Mouse (Mus musculus): ENCODE measurements around the gene Gpr62. TPM values are rescaled to one million over a fixed set of nuclear protein-coding genes. Genes with fewer than 3 reads are reported as not detected.
A peak's percentile ranks its signal among the peaks of the same experiment; 100 is the strongest.

Gene Gpr62
- polyA plus RNA-seq, 1 experiment from 2014 or later = 0.64 TPM

- no peaks in the 10 kb centered on the region for H3K27me3 ChIP-seq
- no peaks in the 10 kb centered on the region for H3K9me3 ChIP-seq
- WGBS = 4% methylated on average over 6 of the region's 7 CpGs
- ATAC-seq (replicated peaks) = no peak
- no peaks in the 10 kb centered on the region for H3K36me3 ChIP-seq
- H3K4me1 ChIP-seq = peaks cover 63% of the 10 kb centered on the region
- peak overlapping the region; percentile 93 for H3K27ac ChIP-seq (replicated peaks)
- H3K9ac ChIP-seq (replicated peaks) = peak overlapping the region; percentile 88
- H3K4me3 ChIP-seq = peak overlapping the region; percentile 77
- peak overlapping the region; percentile 96 for H3K4me2 ChIP-seq (replicated peaks)
Observed at GRCm38 (mm10) chr9:106452821-106453220, 12.9 kb downstream of the Gpr62 start.

GRCm38 (mm10) chr9:106452351-106452750 is 13.4 kb downstream of the Gpr62 start:
- no peak overlapping the region for H3K9ac ChIP-seq (replicated peaks)
- no peak for ATAC-seq (replicated peaks)
- no peaks in the 10 kb centered on the region for H3K36me3 ChIP-seq
- H3K4me3 ChIP-seq = peak overlapping the region; percentile 77
- 19% methylated on average over 6 of the region's 6 CpGs for WGBS
- H3K4me1 ChIP-seq = peaks cover 62% of the 10 kb centered on the region
- peak overlapping the region; percentile 96 for H3K4me2 ChIP-seq (replicated peaks)
- peak overlapping the region; percentile 93 for H3K27ac ChIP-seq (replicated peaks)
- H3K9me3 ChIP-seq = no peaks in the 10 kb centered on the region
- H3K27me3 ChIP-seq = no peaks in the 10 kb centered on the region

- WGBS = 62% methylated on average over 2 of the region's 2 CpGs
- Histone ChIP-seq H3K27ac (replicated peaks) (no peak overlapping the region), H3K4me1 (peaks cover 62% of the 10 kb centered on the region), H3K4me3 (no peak overlapping the region), H3K4me2 (replicated peaks) (no peak overlapping the region), H3K9me3 (no peaks in the 10 kb centered on the region), H3K36me3 (no peaks in the 10 kb centered on the region), H3K9ac (replicated peaks) (no peak overlapping the region), H3K27me3 (no peaks in the 10 kb centered on the region)
- ATAC-seq (replicated peaks) = no peak
Observed at GRCm38 (mm10) chr9:106451899-106452298, 13.8 kb downstream of the Gpr62 start.

GRCm38 (mm10) chr9:106451298-106451697 is 14.4 kb downstream of the Gpr62 start:
- H3K36me3 ChIP-seq = no peaks in the 10 kb centered on the region
- no peak overlapping the region for H3K27ac ChIP-seq (replicated peaks)
- ATAC-seq (replicated peaks) = no peak
- H3K4me1 ChIP-seq = peaks cover 62% of the 10 kb centered on the region
- H3K9ac ChIP-seq (replicated peaks) = no peak overlapping the region
- no peaks in the 10 kb centered on the region for H3K27me3 ChIP-seq
- WGBS = 77% methylated on average over 11 of the region's 11 CpGs
- H3K9me3 ChIP-seq = no peaks in the 10 kb centered on the region
- no peak overlapping the region for H3K4me3 ChIP-seq
- H3K4me2 ChIP-seq (replicated peaks) = no peak overlapping the region

GRCm38 (mm10) chr9:106450661-106451060 is 15.1 kb downstream of the Gpr62 start:
- Histone ChIP-seq H3K4me3 (no peak overlapping the region), H3K9ac (replicated peaks) (no peak overlapping the region), H3K36me3 (no peaks in the 10 kb centered on the region), H3K9me3 (no peaks in the 10 kb centered on the region), H3K4me1 (peaks cover 58% of the 10 kb centered on the region), H3K4me2 (replicated peaks) (no peak overlapping the region), H3K27ac (replicated peaks) (no peak overlapping the region), H3K27me3 (no peaks in the 10 kb centered on the region)
- 21% methylated on average over 9 of the region's 9 CpGs for WGBS
- ATAC-seq (replicated peaks) = no peak

DNA sequence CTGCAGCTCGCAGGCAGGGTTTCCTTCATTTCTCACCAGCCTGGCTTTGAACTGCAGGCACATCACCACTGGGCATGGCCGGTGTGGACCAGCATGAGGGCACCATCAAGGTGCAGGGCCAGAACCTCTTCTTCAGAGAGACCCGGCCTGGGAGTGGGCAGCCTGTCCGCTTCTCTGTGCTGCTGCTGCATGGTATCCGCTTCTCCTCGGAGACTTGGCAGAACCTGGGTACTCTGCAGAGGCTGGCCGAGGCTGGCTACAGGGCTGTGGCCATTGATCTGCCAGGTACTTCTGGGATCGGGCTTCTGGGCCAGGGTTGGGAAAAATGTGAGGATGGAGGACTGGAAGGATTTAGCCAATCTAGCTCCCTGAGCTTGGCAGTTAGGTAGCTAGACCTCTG is 15.8 kb downstream of the Gpr62 start:
- WGBS = 93% methylated on average over 8 of the region's 8 CpGs
- H3K4me1 ChIP-seq = peaks cover 51% of the 10 kb centered on the region

GRCm38 (mm10) chr9:106448498-106449031 is 17.2 kb downstream of the Gpr62 start:
- WGBS = 1% methylated on average over 23 of the region's 23 CpGs
- Histone ChIP-seq H3K36me3 (no peaks in the 10 kb centered on the region), H3K4me2 (replicated peaks) (peak overlapping the region; percentile 68), H3K27ac (replicated peaks) (peak overlapping the region; percentile 54; the same call in 1 of the 2 replicates), H3K9ac (replicated peaks) (peak overlapping the region; percentile 48), H3K9me3 (no peaks in the 10 kb centered on the region), H3K4me3 (peak overlapping the region; percentile 39), H3K4me1 (peaks cover 47% of the 10 kb centered on the region), H3K27me3 (no peaks in the 10 kb centered on the region)
- peak; percentile 65 for ATAC-seq (replicated peaks)

More for the DNA sequence above, 15.8 kb downstream of the Gpr62 start:
- no peaks in the 10 kb centered on the region for H3K9me3 ChIP-seq
- no peaks in the 10 kb centered on the region for H3K36me3 ChIP-seq
- H3K4me3 ChIP-seq = no peak overlapping the region
- H3K4me2 ChIP-seq (replicated peaks) = no peak overlapping the region
- H3K9ac ChIP-seq (replicated peaks) = no peak overlapping the region
- H3K27me3 ChIP-seq = no peaks in the 10 kb centered on the region
- ATAC-seq (replicated peaks) = no peak
- no peak overlapping the region for H3K27ac ChIP-seq (replicated peaks)

- Histone ChIP-seq H3K27ac (replicated peaks) (peak overlapping the region; percentile 31), H3K4me1 (peaks cover 44% of the 10 kb centered on the region), H3K4me2 (replicated peaks) (peak overlapping the region; percentile 68), H3K9ac (replicated peaks) (peak overlapping the region; percentile 56; the same call in 1 of the 2 replicates), H3K27me3 (no peaks in the 10 kb centered on the region), H3K4me3 (peak overlapping the region; percentile 47), H3K9me3 (no peaks in the 10 kb centered on the region), H3K36me3 (no peaks in the 10 kb centered on the region)
- WGBS = 41% methylated on average over 9 of the region's 9 CpGs
- ATAC-seq (replicated peaks) = no peak
Observed at GRCm38 (mm10) chr9:106447951-106448350, 17.8 kb downstream of the Gpr62 start.

DNA sequence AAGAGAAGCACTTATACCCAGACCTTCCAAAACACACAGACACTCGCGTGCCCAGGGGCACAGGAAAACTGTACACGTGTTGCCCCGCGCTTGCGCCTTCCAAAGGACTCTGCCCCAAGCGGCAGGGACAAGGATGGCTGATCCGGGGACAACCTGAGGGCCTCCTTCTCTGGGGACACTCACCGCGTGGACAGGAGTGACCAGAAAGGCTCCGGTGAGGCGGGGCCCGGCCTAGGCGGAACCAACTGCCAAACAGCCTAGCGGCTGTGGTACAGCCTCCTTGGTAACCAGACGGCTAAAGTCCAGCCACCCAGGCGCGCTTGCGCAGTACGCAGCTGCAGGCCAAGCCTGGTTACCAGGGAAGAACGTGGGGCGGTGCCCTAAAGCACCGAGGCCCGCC is 18.4 kb downstream of the Gpr62 start, which contains the start of the genes Abhd14b and Abhd14a:
Abhd14b (plus strand) TSS at position 112 of the 400 bp plus-strand sequence.
Abhd14a (minus strand) TSS at position 331 of the 400 bp plus-strand sequence.
- peak within 1 kb of the TSS; percentile 54 for H3K27ac ChIP-seq (replicated peaks)
- H3K4me3 ChIP-seq = peak within 1 kb of the TSS; percentile 47
- H3K4me1 ChIP-seq = peaks cover 38% of the 10 kb centered on the region
- H3K9me3 ChIP-seq = no peaks in the 10 kb centered on the region
- 0% methylated on average over 24 of the region's 24 CpGs for WGBS
- ATAC-seq (replicated peaks) = peak; percentile 85
- H3K36me3 ChIP-seq = no peaks in the 10 kb centered on the region
- no peaks in the 10 kb centered on the region for H3K27me3 ChIP-seq
- H3K4me2 ChIP-seq (replicated peaks) = peak within 1 kb of the TSS; percentile 68
- H3K9ac ChIP-seq (replicated peaks) = peak within 1 kb of the TSS; percentile 56

GRCm38 (mm10) chr9:106444836-106445235 is 20.9 kb downstream of the Gpr62 start:
- Histone ChIP-seq H3K36me3 (no peaks in the 10 kb centered on the region), H3K27ac (replicated peaks) (no peak overlapping the region), H3K9ac (replicated peaks) (no peak overlapping the region), H3K4me3 (no peak overlapping the region), H3K4me2 (replicated peaks) (no peak overlapping the region), H3K9me3 (no peaks in the 10 kb centered on the region), H3K27me3 (no peaks in the 10 kb centered on the region), H3K4me1 (peaks cover 29% of the 10 kb centered on the region)
- no peak for ATAC-seq (replicated peaks)
- 87% methylated on average over 4 of the region's 4 CpGs for WGBS

DNA sequence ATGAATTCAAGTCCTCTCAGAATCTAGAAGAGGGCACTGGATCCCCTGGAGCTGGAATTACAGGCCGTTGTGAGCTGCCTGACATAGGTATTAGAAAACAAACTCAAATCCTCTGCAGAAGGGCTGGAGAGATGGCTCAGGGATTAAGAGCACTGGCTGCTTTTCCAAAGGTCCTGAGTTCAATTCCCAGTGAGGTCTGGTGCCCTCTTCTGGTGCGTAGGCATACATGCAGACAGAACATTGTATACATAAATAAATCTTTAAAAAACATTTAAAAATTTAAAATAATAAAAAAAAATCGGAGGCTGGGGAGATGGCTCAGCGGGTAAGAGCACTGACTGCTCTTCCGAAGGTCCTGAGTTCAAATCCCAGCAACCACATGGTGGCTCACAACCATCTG is 23.1 kb downstream of the Gpr62 start:
- H3K9ac ChIP-seq (replicated peaks) = no peak overlapping the region
- 79% methylated on average over 5 of the region's 5 CpGs for WGBS
- peaks cover 27% of the 10 kb centered on the region for H3K4me1 ChIP-seq
- no peak overlapping the region for H3K27ac ChIP-seq (replicated peaks)
- no peak for ATAC-seq (replicated peaks)
- H3K4me2 ChIP-seq (replicated peaks) = no peak overlapping the region
- H3K27me3 ChIP-seq = no peaks in the 10 kb centered on the region
- H3K36me3 ChIP-seq = no peaks in the 10 kb centered on the region
- H3K9me3 ChIP-seq = no peaks in the 10 kb centered on the region
- no peak overlapping the region for H3K4me3 ChIP-seq

GRCm38 (mm10) chr9:106436566-106436965 is 29.2 kb downstream of the Gpr62 start:
- no peak for ATAC-seq (replicated peaks)
- Histone ChIP-seq H3K9ac (replicated peaks) (no peak overlapping the region), H3K36me3 (peaks cover 22% of the 10 kb centered on the region), H3K4me1 (peaks cover 20% of the 10 kb centered on the region), H3K27ac (replicated peaks) (no peak overlapping the region), H3K9me3 (no peaks in the 10 kb centered on the region), H3K4me2 (replicated peaks) (no peak overlapping the region), H3K4me3 (no peak overlapping the region), H3K27me3 (no peaks in the 10 kb centered on the region)
- 85% methylated on average over 9 of the region's 9 CpGs for WGBS

GRCm38 (mm10) chr9:106433389-106433788 is 32.3 kb downstream of the Gpr62 start:
- Histone ChIP-seq H3K4me1 (peaks cover 27% of the 10 kb centered on the region), H3K4me2 (replicated peaks) (no peak overlapping the region), H3K27ac (replicated peaks) (no peak overlapping the region), H3K4me3 (no peak overlapping the region), H3K27me3 (no peaks in the 10 kb centered on the region), H3K9ac (replicated peaks) (no peak overlapping the region), H3K36me3 (peaks cover 27% of the 10 kb centered on the region), H3K9me3 (no peaks in the 10 kb centered on the region)
- no peak for ATAC-seq (replicated peaks)
- WGBS = 74% methylated on average over 7 of the region's 7 CpGs
